Mouse (Mus musculus): ENCODE measurements at regions not wholly inside any gene's neighbourhood (a gene's known extent, or its start where the extent isn't known, plus 50 kb on each side); places are given as distances from the start of the nearest gene placed in this dataset.

- DNase-seq (ENCODE audit: extremely low read depth): no peak
- Histone ChIP-seq H3K4me3 (replicated peaks in 1 of 3; ENCODE audit: low read depth in 2 of 3, low read length in 2 of 3, poor library complexity in 1 of 3) (no peak overlapping the region), H3K4me1 (ENCODE audit: control insufficient read depth in 1 of 2, insufficient read depth in 2 of 2) (no peaks in the 10 kb centered on the region), H3K4me2 (ENCODE audit: insufficient read depth, low read depth, poor library complexity, severe bottlenecking) (no peak overlapping the region), H3K36me3 (replicated peaks in 1 of 2; ENCODE audit: control insufficient read depth in 1 of 2, insufficient read depth in 1 of 2, low read length in 1 of 2) (no peaks in the 10 kb centered on the region), H3K27ac (ENCODE audit: insufficient read depth, low read depth) (no peak overlapping the region), H3K27me3 (replicated peaks) (no peaks in the 10 kb centered on the region), H3K79me2 (replicated peaks; ENCODE audit: control insufficient read depth, extremely low read depth, insufficient read depth, poor library complexity, severe bottlenecking) (no peaks in the 10 kb centered on the region), H3K9ac (ENCODE audit: insufficient read depth, low read depth) (no peak overlapping the region), H3K9me3 (replicated peaks; ENCODE audit: low read length) (peaks cover 33% of the 10 kb centered on the region)
- dilution Hi-C loops (cut with MboI; ENCODE audit: extremely low pct_ligation_motif_present, extremely low pct_unique_long_range_greater_than_20kb, low sequenced_read_pairs): no loop called here
- no peak for TF ChIP-seq ZKSCAN1 (IDR thresholded peaks at IDR 0.05; ENCODE audit: borderline replicate concordance, low read depth, low read length)
- TF ChIP-seq HCFC1 (IDR thresholded peaks at IDR 0.05; ENCODE audit: low read depth, low read length): no peak
- in situ Hi-C loops (cut with MboI; ENCODE audit: low pct_ligation_motif_present, low pct_unique_long_range_greater_than_20kb, low sequenced_read_pairs): no loop called here
These were observed 270.9 kb upstream of the Sall1 start for GRCm38 (mm10) chr8:89314907-89315306.

- H3K9me3 ChIP-seq (replicated peaks; ENCODE audit: low read length): peaks cover 23% of the 10 kb centered on the region
- H3K79me2 ChIP-seq (replicated peaks; ENCODE audit: control insufficient read depth, extremely low read depth, insufficient read depth, poor library complexity, severe bottlenecking): no peaks in the 10 kb centered on the region
- in situ Hi-C loops (cut with MboI; ENCODE audit: low pct_ligation_motif_present, low pct_unique_long_range_greater_than_20kb, low sequenced_read_pairs): no loop called here
- H3K4me1 ChIP-seq (ENCODE audit: control insufficient read depth in 1 of 2, insufficient read depth in 2 of 2): peaks cover 0 to 13% of the 10 kb centered on the region in 2 experiments; a peak in 1 of 4 replicates
- dilution Hi-C loops (cut with MboI; ENCODE audit: extremely low pct_ligation_motif_present, extremely low pct_unique_long_range_greater_than_20kb, low sequenced_read_pairs): no loop called here
- H3K9ac ChIP-seq (ENCODE audit: insufficient read depth, low read depth): no peak overlapping the region
- H3K27ac ChIP-seq (ENCODE audit: insufficient read depth, low read depth): no peak overlapping the region
- H3K4me3 ChIP-seq (replicated peaks in 1 of 3; ENCODE audit: low read depth in 2 of 3, low read length in 2 of 3, poor library complexity in 1 of 3): no peak overlapping the region
- no peak for DNase-seq (ENCODE audit: extremely low read depth)
- no peak overlapping the region for H3K4me2 ChIP-seq (ENCODE audit: insufficient read depth, low read depth, poor library complexity, severe bottlenecking)
- H3K36me3 ChIP-seq (replicated peaks in 1 of 2; ENCODE audit: control insufficient read depth in 1 of 2, insufficient read depth in 1 of 2, low read length in 1 of 2): no peaks in the 10 kb centered on the region
- TF ChIP-seq UBTF (IDR thresholded peaks at IDR 0.05; ENCODE audit: low read depth, low read length) (no peak), ETS1 (conservative IDR thresholded peaks at IDR 0.05; ENCODE audit: low read depth, low read length) (no peak), ZMIZ1 (IDR thresholded peaks at IDR 0.05; ENCODE audit: low read depth, low read length) (no peak), USF1 (IDR thresholded peaks at IDR 0.05; ENCODE audit: low read depth, low read length) (no peak), ZC3H11A (IDR thresholded peaks at IDR 0.05; ENCODE audit: low read depth, low read length) (no peak), MXI1 (IDR thresholded peaks at IDR 0.05; ENCODE audit: low read depth, low read length) (no peak), POLR2AphosphoS2 (IDR thresholded peaks at IDR 0.05; ENCODE audit: low read depth, low read length) (no peak), MAZ (IDR thresholded peaks at IDR 0.05; ENCODE audit: low read depth, low read length) (no peak), TCF12 (IDR thresholded peaks at IDR 0.05; ENCODE audit: low read depth, low read length) (no peak), MAX (IDR thresholded peaks at IDR 0.05; ENCODE audit: low read length) (no peak), NRF1 (IDR thresholded peaks at IDR 0.05; ENCODE audit: low read depth, low read length) (no peak), JUND (conservative IDR thresholded peaks at IDR 0.05; ENCODE audit: low read depth, low read length) (no peak), USF2 (conservative IDR thresholded peaks at IDR 0.05; ENCODE audit: low read depth, low read length) (no peak), SMC3 (IDR thresholded peaks at IDR 0.05; ENCODE audit: low read depth, low read length) (no peak), MYC (IDR thresholded peaks at IDR 0.05; ENCODE audit: low read depth, low read length) (no peak), BHLHE40 (IDR thresholded peaks at IDR 0.05; ENCODE audit: low read depth, low read length) (no peak)
- H3K27me3 ChIP-seq (replicated peaks): no peaks in the 10 kb centered on the region
These were observed 266.8 kb upstream of the Sall1 start for GRCm38 (mm10) chr8:89310696-89311214.
